Mouse (Mus musculus): Measurements from ENCODE around the gene Eif2b4. TPM values are rescaled to one million over a fixed set of nuclear protein-coding genes. Genes with fewer than 3 reads are reported as not detected.
A peak's percentile ranks its signal among the peaks of the same experiment; 100 is the strongest.

Gene Eif2b4
- polyA plus RNA-seq, 1 experiment from 2014 or later, result 63.0 TPM

DNA sequence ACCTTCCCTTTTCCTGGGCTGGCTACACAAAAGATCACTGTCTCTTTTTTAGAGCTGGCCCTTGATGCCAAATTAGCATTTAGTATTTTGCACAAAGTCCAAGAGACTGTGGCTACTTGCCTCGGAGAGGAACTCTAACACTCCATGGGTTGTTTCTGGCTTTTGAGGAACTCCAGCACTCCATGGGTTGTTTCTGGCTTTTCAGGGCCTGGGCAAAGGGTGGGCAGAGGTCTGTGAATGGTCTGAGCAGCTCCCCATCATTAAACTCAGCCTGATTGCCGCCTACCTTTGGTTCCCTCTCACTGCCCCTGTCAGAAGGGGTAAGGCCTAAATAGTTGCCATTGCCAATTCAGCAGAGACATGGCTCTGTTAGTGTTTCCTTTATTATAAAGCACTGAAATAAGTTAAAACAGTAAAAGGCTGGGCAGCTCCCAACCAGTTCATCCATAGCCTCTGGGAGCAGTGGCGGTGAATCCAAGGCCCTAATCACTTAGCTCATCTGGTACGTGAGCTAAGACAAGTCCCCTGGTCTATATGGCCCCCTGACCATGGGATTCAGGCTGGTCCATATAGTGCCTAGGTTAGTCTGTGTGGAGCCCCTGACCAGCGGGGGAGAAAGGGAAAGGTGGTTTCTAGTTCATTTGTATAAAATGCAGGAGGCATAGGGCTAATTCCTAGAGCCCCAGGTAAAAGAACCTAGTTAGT is 5.5 kb upstream of the Eif2b4 start:
- peaks cover 6% of the 10 kb centered on the region for H3K9me3 ChIP-seq (replicated peaks)
- H3K36me3 ChIP-seq, result peaks cover 73% of the 10 kb centered on the region
- no peak overlapping the region for H3K4me3 ChIP-seq
- WGBS, result 84% methylated on average over 5 of the region's 5 CpGs
- no peak overlapping the region for H3K9ac ChIP-seq
- no peak overlapping the region for H3K27ac ChIP-seq
- no peak for ATAC-seq (ENCODE audit: low FRiP score)
- no peaks in the 10 kb centered on the region for H3K27me3 ChIP-seq
- no peak overlapping the region for H3K4me2 ChIP-seq (replicated peaks)
- peaks cover 32% of the 10 kb centered on the region for H3K4me1 ChIP-seq

DNA sequence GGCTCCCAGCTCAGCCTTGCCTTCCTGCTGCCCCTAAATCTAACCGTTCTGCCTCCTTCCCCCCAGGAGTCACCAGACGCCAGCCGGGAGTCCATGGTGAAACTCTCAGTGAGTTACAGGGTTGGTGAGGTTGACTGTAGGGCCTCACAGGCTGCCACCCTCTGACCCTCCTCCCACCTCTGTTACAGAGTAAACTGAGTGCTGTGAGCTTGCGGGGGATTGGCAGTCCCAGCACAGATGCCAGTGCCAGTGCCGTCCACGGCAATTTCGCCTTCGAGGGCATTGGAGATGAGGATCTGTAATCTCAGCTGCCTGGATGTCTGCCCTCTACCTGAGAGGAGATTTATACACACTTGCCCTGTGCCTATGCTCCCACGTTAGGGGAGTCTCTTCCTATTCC is 4.9 kb upstream of the Eif2b4 start:
- peaks cover 67% of the 10 kb centered on the region for H3K36me3 ChIP-seq
- peaks cover 31% of the 10 kb centered on the region for H3K4me1 ChIP-seq
- no peak overlapping the region for H3K27ac ChIP-seq
- ATAC-seq (ENCODE audit: low FRiP score), result no peak
- no peak overlapping the region for H3K9ac ChIP-seq
- no peak overlapping the region for H3K4me3 ChIP-seq
- H3K9me3 ChIP-seq (replicated peaks), result peaks cover 6% of the 10 kb centered on the region
- no peak overlapping the region for H3K4me2 ChIP-seq (replicated peaks)
- WGBS, result 85% methylated on average over 9 of the region's 9 CpGs
- no peaks in the 10 kb centered on the region for H3K27me3 ChIP-seq

DNA sequence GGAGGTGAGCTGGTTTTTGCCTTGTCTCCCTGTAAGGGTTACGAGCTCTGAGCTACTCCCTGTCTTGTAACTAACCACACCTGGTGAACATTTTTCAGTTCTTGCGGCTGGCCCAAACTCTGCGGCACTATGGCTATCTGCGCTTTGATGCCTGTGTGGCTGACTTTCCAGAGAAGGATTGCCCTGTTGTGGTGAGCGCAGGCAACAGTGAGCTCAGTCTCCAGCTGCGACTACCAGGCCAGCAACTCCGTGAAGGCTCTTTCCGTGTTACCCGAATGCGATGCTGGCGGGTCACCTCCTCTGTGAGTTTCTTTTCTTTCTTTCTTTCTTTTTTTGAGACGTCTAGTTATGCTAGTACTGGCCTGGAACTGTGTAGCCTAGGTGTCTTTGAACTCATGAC is 3.8 kb upstream of the Eif2b4 start:
- Histone ChIP-seq H3K9ac (no peak overlapping the region), H3K36me3 (peaks cover 62% of the 10 kb centered on the region), H3K4me1 (peaks cover 28% of the 10 kb centered on the region), H3K27ac (no peak overlapping the region), H3K9me3 (replicated peaks) (peaks cover 6% of the 10 kb centered on the region), H3K27me3 (no peaks in the 10 kb centered on the region), H3K4me2 (replicated peaks) (no peak overlapping the region), H3K4me3 (no peak overlapping the region)
- no peak for ATAC-seq (ENCODE audit: low FRiP score)
- WGBS, result 92% methylated on average over 12 of the region's 12 CpGs

DNA sequence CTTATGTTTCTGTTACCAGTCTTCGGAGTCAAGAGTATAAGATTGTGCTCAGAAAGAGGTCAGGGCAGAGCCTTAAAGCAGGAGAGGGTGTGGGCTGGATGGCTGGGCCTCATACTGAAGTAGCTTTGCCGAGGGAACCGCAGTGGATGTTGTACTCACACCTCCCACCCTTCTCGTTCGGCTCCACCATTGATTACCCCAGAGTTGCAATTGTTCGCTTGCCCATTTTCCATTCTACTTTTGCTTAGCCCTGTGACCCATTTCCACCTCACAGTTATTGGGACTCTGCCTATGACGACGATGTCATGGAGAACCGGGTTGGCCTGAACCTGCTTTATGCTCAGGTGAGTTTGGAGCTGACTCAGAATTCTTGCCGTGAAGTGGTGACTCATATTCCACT is 3.0 kb upstream of the Eif2b4 start:
- no peak for ATAC-seq (ENCODE audit: low FRiP score)
- no peak overlapping the region for H3K4me2 ChIP-seq (replicated peaks)
- no peaks in the 10 kb centered on the region for H3K27me3 ChIP-seq
- peaks cover 33% of the 10 kb centered on the region for H3K4me1 ChIP-seq
- 94% methylated on average over 10 of the region's 10 CpGs for WGBS
- H3K9me3 ChIP-seq (replicated peaks), result peaks cover 6% of the 10 kb centered on the region
- no peak overlapping the region for H3K9ac ChIP-seq
- peaks cover 62% of the 10 kb centered on the region for H3K36me3 ChIP-seq
- no peak overlapping the region for H3K27ac ChIP-seq
- H3K4me3 ChIP-seq, result no peak overlapping the region

DNA sequence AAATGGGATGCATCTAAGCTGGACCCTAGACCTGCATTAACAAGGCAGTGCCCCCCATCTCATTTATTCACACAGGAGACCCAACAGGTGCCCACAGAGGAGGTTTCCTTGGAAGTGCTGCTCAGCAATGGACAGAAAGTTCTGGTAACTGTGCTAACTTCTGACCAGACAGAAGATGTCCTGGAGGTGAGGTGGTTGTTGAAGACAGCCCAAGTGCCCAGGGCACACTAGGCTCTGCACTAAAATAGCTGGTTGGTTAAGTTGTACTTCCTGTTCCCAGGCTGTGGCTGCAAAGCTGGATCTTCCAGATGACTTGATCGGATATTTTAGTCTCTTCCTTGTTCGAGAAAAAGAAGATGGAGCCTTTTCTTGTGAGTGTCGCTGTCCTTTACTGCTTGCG is 2.4 kb upstream of the Eif2b4 start:
- peaks cover 27% of the 10 kb centered on the region for H3K4me1 ChIP-seq
- ATAC-seq (ENCODE audit: low FRiP score), result no peak

DNA sequence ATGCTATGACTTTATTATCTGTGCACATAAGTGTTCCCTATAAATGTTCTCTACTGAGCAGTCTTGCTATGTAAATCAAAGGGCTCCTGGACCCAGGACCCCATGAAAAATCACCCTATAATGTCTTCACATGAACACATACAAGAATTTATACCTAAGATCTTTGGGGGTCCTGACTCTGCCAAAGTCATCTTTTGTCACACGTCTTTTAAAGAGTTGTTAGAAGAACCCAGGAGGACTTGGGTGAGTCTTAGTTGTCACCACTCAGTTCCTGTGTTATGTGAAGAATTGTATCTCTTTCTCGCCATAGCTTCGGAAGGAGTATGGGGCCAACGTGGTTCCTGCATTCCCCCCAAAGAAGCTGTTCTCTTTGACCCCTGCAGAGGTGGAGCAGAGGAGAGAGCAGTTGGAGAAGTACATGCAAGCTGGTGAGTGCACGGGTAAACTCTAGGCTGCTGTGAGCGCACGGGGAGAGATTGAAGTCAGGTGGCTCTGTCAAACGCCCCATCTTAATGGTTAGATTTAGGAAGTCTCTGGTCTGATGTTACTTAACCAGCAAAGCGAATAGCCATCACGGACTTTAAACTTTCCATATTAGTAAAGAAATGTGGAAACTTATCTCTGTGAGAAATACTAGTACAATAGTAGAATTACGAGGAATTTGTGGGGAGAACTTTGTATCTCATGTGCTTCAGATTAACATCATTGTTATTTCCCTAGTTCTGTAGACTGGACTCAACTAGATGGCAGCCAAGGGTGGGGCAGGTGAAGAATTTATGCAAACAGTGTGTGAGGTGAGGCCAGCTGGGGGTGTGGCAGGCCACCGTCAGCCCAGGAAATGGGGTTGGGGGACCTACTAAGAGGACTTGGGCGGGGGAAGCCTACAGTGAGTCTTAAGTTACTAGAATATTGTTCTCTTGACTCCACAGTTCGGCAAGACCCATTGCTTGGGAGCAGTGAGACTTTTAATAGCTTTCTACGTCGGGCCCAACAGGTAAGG is 1.6 kb upstream of the Eif2b4 start:
- H3K9me3 ChIP-seq (replicated peaks), result no peaks in the 10 kb centered on the region
- peaks cover 68% of the 10 kb centered on the region for H3K36me3 ChIP-seq
- H3K4me3 ChIP-seq, result peak overlapping the region; percentile 80; the same call in 1 of the 2 replicates
- no peak for ATAC-seq (ENCODE audit: low FRiP score)
- H3K27me3 ChIP-seq, result no peaks in the 10 kb centered on the region
- peaks cover 22% of the 10 kb centered on the region for H3K4me1 ChIP-seq
- WGBS, result 94% methylated on average over 16 of the region's 16 CpGs
- no peak overlapping the region for H3K9ac ChIP-seq
- no peak overlapping the region for H3K27ac ChIP-seq
- peak overlapping the region; percentile 87; the same call in 1 of the 2 replicates for H3K4me2 ChIP-seq (replicated peaks)

More for the DNA sequence above, 2.4 kb upstream of the Eif2b4 start:
- peaks cover 66% of the 10 kb centered on the region for H3K36me3 ChIP-seq
- H3K27ac ChIP-seq, result no peak overlapping the region
- H3K4me3 ChIP-seq, result no peak overlapping the region
- H3K27me3 ChIP-seq, result no peaks in the 10 kb centered on the region
- peaks cover 6% of the 10 kb centered on the region for H3K9me3 ChIP-seq (replicated peaks)
- no peak overlapping the region for H3K4me2 ChIP-seq (replicated peaks)
- WGBS, result 94% methylated on average over 4 of the region's 4 CpGs
- no peak overlapping the region for H3K9ac ChIP-seq

DNA sequence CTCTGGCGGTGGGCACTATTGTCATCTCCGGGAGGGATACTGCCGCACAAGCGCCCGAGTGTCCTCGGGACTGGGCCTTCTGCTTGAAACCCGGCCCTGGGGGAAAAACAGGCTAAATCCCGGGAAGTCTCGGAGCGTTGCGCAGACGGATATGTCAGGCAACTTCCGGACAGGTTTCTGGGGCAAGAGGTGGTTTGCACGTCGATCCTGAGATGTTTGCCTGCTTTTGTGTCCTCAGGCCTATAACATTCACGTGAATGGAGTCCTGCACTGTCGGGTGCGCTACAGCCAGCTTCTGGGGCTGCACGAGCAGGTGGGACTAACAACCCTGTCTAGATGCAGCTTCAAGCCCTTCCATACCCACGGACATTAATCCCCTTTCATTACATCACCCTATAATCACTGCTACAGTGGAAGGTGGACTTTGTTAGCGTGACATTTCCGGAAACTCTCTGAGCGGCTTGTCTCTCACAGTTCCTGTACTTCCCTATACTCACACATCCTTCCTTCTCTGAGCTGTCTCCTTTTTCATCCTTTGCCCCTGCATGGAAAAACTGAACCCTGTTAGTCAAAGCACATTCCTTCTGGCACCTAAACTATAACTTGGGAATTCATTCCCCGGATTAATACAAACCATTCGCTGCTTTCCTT is 526 bp upstream of the Eif2b4 start:
- peak; percentile 41 for ATAC-seq (ENCODE audit: low FRiP score)
- Histone ChIP-seq H3K27me3 (no peaks in the 10 kb centered on the region), H3K9ac (peak overlapping the region; percentile 85), H3K36me3 (peaks cover 65% of the 10 kb centered on the region), H3K27ac (peak overlapping the region; percentile 83), H3K9me3 (replicated peaks) (no peaks in the 10 kb centered on the region), H3K4me2 (replicated peaks) (peak overlapping the region; percentile 87), H3K4me1 (peaks cover 22% of the 10 kb centered on the region), H3K4me3 (peak overlapping the region; percentile 80)
- WGBS, result 15% methylated on average over 25 of the region's 25 CpGs

DNA sequence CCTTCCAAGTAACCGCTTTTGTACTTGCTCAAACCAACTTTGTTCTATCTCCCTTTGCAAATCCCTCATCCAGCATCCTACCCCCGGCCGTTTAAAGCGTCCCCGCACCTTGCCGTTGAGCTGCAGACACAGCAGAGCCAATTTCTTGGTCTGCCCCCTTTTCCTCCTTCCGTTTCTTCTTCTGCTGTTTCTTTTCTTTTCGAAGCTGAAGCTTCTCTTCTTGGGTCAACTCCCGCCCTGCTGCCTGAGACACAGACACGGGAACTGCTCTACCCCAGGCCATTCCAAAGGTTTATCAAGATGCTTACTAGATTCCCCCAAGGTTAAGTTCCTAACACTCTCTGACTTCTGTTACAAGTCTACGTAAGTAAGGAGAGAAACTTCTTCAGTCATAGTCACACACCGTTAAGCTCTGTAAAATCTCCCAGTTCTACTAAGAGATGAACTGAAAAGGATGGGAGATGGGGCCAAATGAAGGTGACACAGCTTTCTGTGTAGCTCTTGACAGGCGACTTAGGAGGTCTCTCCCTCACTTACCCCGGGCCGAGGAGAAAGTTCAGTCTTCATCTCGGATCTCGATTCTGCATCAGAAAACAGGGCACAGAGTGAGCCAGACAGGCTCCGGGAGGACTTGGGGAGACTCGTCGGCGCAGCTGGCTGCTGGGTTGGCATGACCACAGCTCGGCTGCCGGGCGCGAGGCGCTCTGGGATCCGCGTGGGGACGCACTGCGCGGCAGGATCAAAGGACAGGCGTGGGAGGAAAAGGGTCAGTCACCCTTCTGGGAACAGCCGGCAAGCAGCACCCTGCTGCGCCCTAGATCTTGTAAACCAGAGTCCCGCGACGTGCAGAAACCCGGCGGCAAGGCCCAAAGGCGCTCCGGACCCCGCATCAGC is 938 bp downstream of the Eif2b4 start:
- peaks cover 65% of the 10 kb centered on the region for H3K36me3 ChIP-seq
- H3K27ac ChIP-seq, result peak overlapping the region; percentile 83
- H3K27me3 ChIP-seq, result no peaks in the 10 kb centered on the region
- ATAC-seq (ENCODE audit: low FRiP score), result peak; percentile 64
- peak overlapping the region; percentile 67 for H3K9ac ChIP-seq
- 17% methylated on average over 42 of the region's 42 CpGs for WGBS
- peak overlapping the region; percentile 80 for H3K4me3 ChIP-seq
- H3K4me1 ChIP-seq, result peaks cover 22% of the 10 kb centered on the region
- H3K9me3 ChIP-seq (replicated peaks), result no peaks in the 10 kb centered on the region
- peak overlapping the region; percentile 87 for H3K4me2 ChIP-seq (replicated peaks)

DNA sequence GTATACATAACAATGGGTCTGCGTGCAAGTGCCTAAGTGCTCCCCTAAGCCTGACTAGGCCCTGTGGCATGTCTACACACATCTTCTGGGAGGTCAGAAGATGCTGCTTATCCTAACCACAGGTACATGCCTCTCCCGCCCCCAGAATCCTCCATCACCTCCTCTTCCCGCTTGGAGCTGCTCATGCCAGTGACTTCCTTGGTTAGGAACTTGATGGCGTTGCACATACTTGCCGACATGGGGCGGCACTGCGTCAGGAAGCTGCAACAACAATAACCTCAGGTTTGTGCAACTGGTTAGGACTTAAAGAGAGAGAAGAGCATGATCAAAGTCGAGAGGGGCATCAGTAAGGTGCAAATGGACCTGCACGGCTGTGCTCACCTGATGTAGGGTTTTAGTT is 3.0 kb downstream of the Eif2b4 start:
- 91% methylated on average over 9 of the region's 9 CpGs for WGBS
- no peak overlapping the region for H3K9ac ChIP-seq
- ATAC-seq (ENCODE audit: low FRiP score), result no peak

DNA sequence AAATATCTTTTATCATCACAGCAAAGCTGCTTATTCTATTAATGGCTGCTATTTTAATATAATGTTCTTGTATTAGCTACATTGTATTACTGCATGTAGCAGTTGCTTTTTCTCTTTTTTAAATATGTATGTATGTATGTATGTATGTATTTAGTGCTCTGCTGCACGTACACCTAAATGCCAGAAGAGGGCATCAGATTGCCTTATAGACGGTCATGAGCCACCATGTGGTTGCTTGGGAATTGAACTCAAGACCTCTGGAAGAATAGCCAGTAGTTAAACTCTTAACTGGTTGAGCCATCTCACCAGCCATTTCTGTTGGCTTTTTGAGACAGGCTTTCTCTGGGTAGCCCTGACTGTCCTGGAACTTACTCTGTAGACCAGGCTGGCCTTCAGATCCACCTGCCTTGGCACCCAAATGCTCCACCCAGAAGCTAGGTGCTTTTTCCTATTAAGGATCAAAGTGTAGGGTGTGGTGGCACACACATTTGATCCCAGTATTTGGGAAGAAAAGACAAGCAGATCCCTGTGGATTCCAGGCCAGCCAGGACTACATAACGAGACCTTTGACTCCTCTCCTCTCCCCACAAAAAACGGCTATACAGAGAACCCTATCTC is 4.9 kb downstream of the Eif2b4 start:
- no peak overlapping the region for H3K4me3 ChIP-seq
- H3K4me2 ChIP-seq (replicated peaks), result no peak overlapping the region
- H3K27ac ChIP-seq, result no peak overlapping the region
- H3K9me3 ChIP-seq (replicated peaks), result no peaks in the 10 kb centered on the region
- ATAC-seq (ENCODE audit: low FRiP score), result no peak
- peaks cover 11% of the 10 kb centered on the region for H3K4me1 ChIP-seq
- peaks cover 43% of the 10 kb centered on the region for H3K36me3 ChIP-seq
- 81% methylated on average over 4 of the region's 4 CpGs for WGBS
- no peaks in the 10 kb centered on the region for H3K27me3 ChIP-seq
- H3K9ac ChIP-seq, result no peak overlapping the region

More for the DNA sequence above, 3.0 kb downstream of the Eif2b4 start:
- Histone ChIP-seq H3K9me3 (replicated peaks) (no peaks in the 10 kb centered on the region), H3K36me3 (peaks cover 52% of the 10 kb centered on the region), H3K27ac (no peak overlapping the region), H3K27me3 (no peaks in the 10 kb centered on the region), H3K4me2 (replicated peaks) (no peak overlapping the region), H3K4me1 (peaks cover 22% of the 10 kb centered on the region), H3K4me3 (no peak overlapping the region)

DNA sequence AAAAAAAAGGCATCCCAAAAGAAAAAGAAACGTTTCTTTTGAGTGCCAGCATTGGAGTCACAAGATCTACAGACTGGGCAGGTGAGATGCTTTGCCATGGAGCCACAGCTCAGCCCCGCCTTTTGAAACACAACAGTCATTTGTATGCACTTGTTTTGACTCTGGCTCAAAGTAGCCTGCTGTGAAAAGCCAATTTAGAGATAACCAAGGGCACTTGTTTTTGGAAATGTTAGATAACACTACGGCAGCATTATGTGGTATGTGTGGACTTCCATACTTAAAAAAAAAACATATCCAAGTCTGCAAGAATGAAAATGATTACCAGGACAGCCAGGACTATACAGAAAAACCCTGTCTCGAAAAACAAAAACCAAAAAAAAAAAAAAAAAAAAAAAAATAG is 9.6 kb downstream of the Eif2b4 start:
- H3K27ac ChIP-seq, result no peak overlapping the region
- H3K9me3 ChIP-seq (replicated peaks), result no peaks in the 10 kb centered on the region
- 66% methylated on average over 4 of the region's 4 CpGs for WGBS
- no peak overlapping the region for H3K4me3 ChIP-seq
- peaks cover 8% of the 10 kb centered on the region for H3K4me1 ChIP-seq
- no peak for ATAC-seq (ENCODE audit: low FRiP score)
- no peak overlapping the region for H3K4me2 ChIP-seq (replicated peaks)
- H3K9ac ChIP-seq, result no peak overlapping the region
- H3K27me3 ChIP-seq, result no peaks in the 10 kb centered on the region
- H3K36me3 ChIP-seq, result peaks cover 22% of the 10 kb centered on the region
